Mouse (Mus musculus) G1E (cell line): Measurements from ENCODE around the gene Rgs9bp. TPM values are rescaled to one million over a fixed set of nuclear protein-coding genes. Genes with fewer than 3 reads are reported as not detected.

Experiments
- ATAC-seq: 2 replicates; pipeline ENCODE4 v1.8.0; 2016; ENCODE audit warnings: mild to moderate bottlenecking; ENCODE audit not compliant: insufficient number of reproducible peaks, poor library complexity, low FRiP score, severe bottlenecking; ENCODE audit errors: extremely low read depth
- DNase-seq: peaks from one replicate; pipeline ENCODE4 v3.0.0; 2012; ENCODE audit warnings: low spot score
- H3K27me3 ChIP-seq: 2 replicates; pipeline ENCODE4 v1.6.1; 2012; ENCODE audit warnings: mild to moderate bottlenecking, low read length, inconsistent platforms; ENCODE audit not compliant: insufficient read depth
- H3K36me3 ChIP-seq: replicated peaks from 2 replicates; pipeline ENCODE3; 2012; ENCODE audit warnings: mild to moderate bottlenecking, inconsistent platforms
- H3K4me1 ChIP-seq: 2 replicates; pipeline ENCODE4 v1.6.1; 2012; ENCODE audit warnings: low read depth, low read length, inconsistent platforms, mixed read lengths; ENCODE audit not compliant: insufficient read depth
- H3K4me3 ChIP-seq: 2 replicates; pipeline ENCODE4 v1.5.1; 2012; ENCODE audit warnings: low read depth, mild to moderate bottlenecking, inconsistent platforms, low read length, moderate library complexity, mixed read lengths
- H3K9me3 ChIP-seq: replicated peaks from 2 replicates; pipeline ENCODE4 v1.6.1; 2012; ENCODE audit warnings: inconsistent platforms
- CTCF ChIP-seq: IDR thresholded peaks from 2 replicates; pipeline ENCODE4 v1.5.1; 2012; ENCODE audit warnings: low read depth, low read length, inconsistent platforms, mixed read lengths
- GATA1 ChIP-seq: IDR thresholded peaks from 2 replicates; pipeline ENCODE4 v1.6.1; 2012; ENCODE audit warnings: borderline replicate concordance, low read length, inconsistent platforms, mixed read lengths
- GATA2 ChIP-seq: IDR thresholded peaks from 2 replicates; pipeline ENCODE4 v1.6.1; 2012; ENCODE audit warnings: low read depth, low read length, inconsistent platforms, borderline replicate concordance
- POLR2AphosphoS5 ChIP-seq: IDR thresholded peaks from 2 replicates; pipeline ENCODE4 v1.6.1; 2012; ENCODE audit warnings: low read depth, low read length, inconsistent platforms; ENCODE audit not compliant: insufficient replicate concordance
- TAL1 ChIP-seq: conservative IDR thresholded peaks from 2 replicates; pipeline ENCODE4 v1.6.1; 2012; ENCODE audit warnings: low read depth, low read length, inconsistent platforms, mixed read lengths
- polyA plus RNA-seq: library from polyadenylated mRNA; stranded (reverse); fragments of >175 nt; gene quantifications from 2 replicates; pipeline ENCODE4 v1.2.3, GENCODE M21; 2012
- total RNA-seq, 2 experiments: library from RNA; stranded (forward) in 1 of 2; stranded (reverse) in 1 of 2; fragments of 200-1000 nt in 1 of 2; fragments of >200 nt in 1 of 2; fragmentation: Nextera tagmentation in 1 of 2; gene quantifications; 2 replicates each; pipeline ENCODE4 v1.2.3; 2014 to 2017

The Rgs9bp gene
- 6.4 and 6.9 TPM in 2 replicates for total RNA-seq (2014; fragmentation: Nextera tagmentation)
- total RNA-seq (2017) = 14.6 and 16.3 TPM in 2 replicates
- polyA plus RNA-seq = 0.54 and 0.59 TPM in 2 replicates

DNA sequence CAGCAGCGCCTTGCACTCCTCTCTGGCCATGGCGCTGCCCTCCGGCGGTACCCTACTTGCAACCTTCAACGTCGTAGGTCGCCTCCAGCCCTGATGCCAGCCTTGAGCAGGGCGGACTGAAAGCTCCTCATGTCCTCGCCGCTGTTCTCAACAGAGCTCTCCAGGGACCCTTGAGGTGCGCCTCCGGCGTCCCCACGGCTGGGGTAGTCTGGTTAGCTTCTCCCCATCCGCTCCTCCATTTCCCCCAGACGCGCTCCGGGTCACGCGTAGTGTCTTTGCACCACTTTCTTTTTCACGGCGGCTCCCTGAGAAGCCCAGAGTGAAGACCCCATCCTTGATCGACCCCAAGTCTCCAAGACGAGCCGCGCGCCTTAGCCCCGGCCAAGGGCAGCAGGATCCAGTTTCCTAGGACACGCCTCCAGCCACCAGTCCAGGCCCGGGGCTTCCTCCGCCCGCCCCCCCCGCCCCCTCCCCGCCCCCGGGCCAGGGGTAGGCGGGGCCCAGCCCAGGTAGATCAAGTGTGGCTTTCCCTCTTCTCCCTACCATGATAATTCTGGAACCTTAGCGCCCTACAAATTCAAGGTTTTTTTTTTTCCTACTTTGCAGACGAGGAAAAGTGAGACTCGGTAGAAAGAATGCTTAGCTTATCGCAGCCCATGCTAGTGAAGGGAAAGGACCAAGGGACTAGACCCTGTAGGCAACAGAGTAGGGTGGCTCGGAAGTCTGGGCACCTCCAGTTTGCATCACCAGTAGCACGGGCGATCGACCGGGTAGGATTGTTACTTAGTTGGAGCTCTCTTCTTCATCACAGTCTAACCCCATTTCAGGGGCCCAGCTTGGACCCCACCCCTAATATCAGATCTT, at the start of gene Rgs9bp:
Gene Rgs9bp (minus strand): TSS at position 392 of the 864 bp plus-strand sequence.
- H3K27me3 ChIP-seq = peaks cover 15% of the 10 kb centered on the region; the same call in 1 of the 2 replicates
- TF ChIP-seq POLR2AphosphoS5 (no peak), TAL1 (no peak), GATA1 (no peak), CTCF (no peak), GATA2 (no peak)
- H3K36me3 ChIP-seq = peaks cover 24% of the 10 kb centered on the region
- ATAC-seq = 0 out of 2 replicates have a peak, but pooled peaks have one; percentile 6
- H3K4me3 ChIP-seq = peak within 1 kb of the TSS; percentile 95
- DNase-seq = peak; percentile 82
- peaks cover 66% of the 10 kb centered on the region for H3K4me1 ChIP-seq
- no peaks in the 10 kb centered on the region; the same call in 1 of the 2 replicates for H3K9me3 ChIP-seq

DNA sequence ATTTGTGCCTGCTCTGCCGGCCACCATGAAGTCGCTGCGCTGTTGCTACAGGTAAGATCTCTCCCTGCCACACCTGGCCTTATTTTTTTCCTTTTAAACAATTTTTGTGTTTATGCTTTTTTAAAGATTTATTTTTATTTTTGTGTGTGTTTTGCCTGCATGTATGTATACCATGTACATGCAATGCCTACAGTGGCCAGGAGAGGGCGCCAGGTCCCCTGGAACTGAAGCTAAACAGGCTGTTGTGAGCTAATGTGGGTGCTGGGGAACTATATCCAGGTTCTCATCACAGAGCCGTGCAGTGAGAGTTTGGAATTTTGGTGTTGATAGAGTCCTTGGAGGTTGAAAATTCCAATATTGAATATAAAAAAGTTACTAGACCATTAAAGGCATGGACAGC, 43.1 kb upstream of the Rgs9bp start:
- no peaks in the 10 kb centered on the region; the same call in 1 of the 2 replicates for H3K4me1 ChIP-seq
- peaks cover 96% of the 10 kb centered on the region for H3K36me3 ChIP-seq
- peak; percentile 22; the same call in 1 of the 2 replicates for ATAC-seq
- TF ChIP-seq CTCF (peak; percentile 66), GATA2 (no peak)
- H3K9me3 ChIP-seq = no peaks in the 10 kb centered on the region
- DNase-seq = no peak
- no peaks in the 10 kb centered on the region for H3K27me3 ChIP-seq
- no peak overlapping the region for H3K4me3 ChIP-seq

DNA sequence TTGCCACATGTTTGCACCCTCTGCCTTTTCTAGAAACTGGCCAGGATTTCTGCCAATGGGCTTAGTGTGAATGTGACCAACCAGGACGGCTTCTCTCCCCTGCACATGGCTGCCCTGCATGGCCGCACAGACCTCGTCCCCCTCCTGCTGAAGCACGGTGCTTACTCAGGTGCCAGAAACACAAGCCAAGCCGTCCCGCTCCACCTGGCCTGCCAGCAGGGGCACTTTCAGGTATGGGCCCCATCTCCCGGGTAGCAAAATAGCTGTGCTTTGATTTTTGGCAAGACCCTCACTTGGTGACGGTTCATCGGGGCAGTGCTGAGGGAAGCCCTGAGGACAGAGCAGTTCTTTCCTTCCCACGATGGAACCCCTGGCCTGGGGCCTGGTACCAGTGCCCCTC, 42.0 kb upstream of the Rgs9bp start:
- ATAC-seq (no peak; the same call in 1 of the 2 replicates), DNase-seq (no peak)
- TF ChIP-seq GATA1 (no peak), CTCF (no peak), POLR2AphosphoS5 (no peak), TAL1 (no peak), GATA2 (no peak)
- Histone ChIP-seq H3K4me3 (no peak overlapping the region), H3K36me3 (peaks cover 97% of the 10 kb centered on the region), H3K9me3 (no peaks in the 10 kb centered on the region), H3K27me3 (no peaks in the 10 kb centered on the region), H3K4me1 (peaks cover 2% of the 10 kb centered on the region; the same call in 1 of the 2 replicates)

- ATAC-seq = no peak
- Histone ChIP-seq H3K27me3 (no peaks in the 10 kb centered on the region), H3K36me3 (peaks cover 98% of the 10 kb centered on the region), H3K4me3 (no peak overlapping the region), H3K9me3 (no peaks in the 10 kb centered on the region), H3K4me1 (0 out of 2 replicates have a peak, but pooled peaks cover 2% of the 10 kb centered on the region)
- TF ChIP-seq CTCF (peak; percentile 29; the same call in 1 of the 2 replicates), GATA1 (no peak)
- DNase-seq = no peak
Measured at GRCm38 (mm10) chr7:35626038-35626437, 40.7 kb upstream of the Rgs9bp start.

- no peaks in the 10 kb centered on the region for H3K27me3 ChIP-seq
Measured at GRCm38 (mm10) chr7:35622626-35623025, 37.2 kb upstream of the Rgs9bp start.

DNA sequence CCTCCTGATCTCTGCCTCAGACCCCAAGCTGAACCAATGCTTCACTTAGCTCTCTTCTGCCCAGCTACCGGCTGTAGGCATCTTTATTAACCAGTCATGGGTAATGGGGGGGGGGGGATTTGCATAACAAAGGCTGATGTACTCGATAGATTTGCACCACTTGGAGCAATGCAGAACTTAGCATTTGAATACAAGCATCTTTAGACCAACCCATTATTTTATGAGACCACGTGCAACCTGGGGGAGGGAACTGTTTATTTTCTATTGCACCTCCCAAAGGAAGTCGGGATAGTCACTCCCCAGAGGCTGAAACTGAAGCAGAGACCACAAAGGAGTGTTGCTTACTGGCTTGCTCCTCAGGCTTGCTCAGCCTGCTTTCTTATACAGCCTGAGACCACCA, 32.1 kb upstream of the Rgs9bp start:
- no peak for TF ChIP-seq GATA2
- no peak for TF ChIP-seq CTCF
- no peak for TF ChIP-seq TAL1
- no peak for TF ChIP-seq GATA1
- TF ChIP-seq POLR2AphosphoS5 = no peak
- Histone ChIP-seq H3K27me3 (no peaks in the 10 kb centered on the region), H3K36me3 (peaks cover 100% of the 10 kb centered on the region), H3K4me1 (peaks cover 6% of the 10 kb centered on the region; the same call in 1 of the 2 replicates), H3K9me3 (no peaks in the 10 kb centered on the region), H3K4me3 (no peak overlapping the region)
- no peak for DNase-seq
- no peak for ATAC-seq

More at GRCm38 (mm10) chr7:35622626-35623025, 37.2 kb upstream of the Rgs9bp start:
- Histone ChIP-seq H3K4me1 (peaks cover 5% of the 10 kb centered on the region; the same call in 1 of the 2 replicates), H3K9me3 (no peaks in the 10 kb centered on the region), H3K4me3 (no peak overlapping the region), H3K36me3 (peaks cover 100% of the 10 kb centered on the region)
- DNase-seq = no peak
- TF ChIP-seq GATA2 (no peak), GATA1 (no peak), TAL1 (no peak), CTCF (no peak), POLR2AphosphoS5 (no peak)
- ATAC-seq = no peak
